10 mouse cellular contexts compared by ENCODE assay signal in genomic region chr10:127420676-127421353, GRCm38 (mm10). TPM values are rescaled to one million over a fixed set of nuclear protein-coding genes. Genes with fewer than 3 reads are reported as not detected.
DNase-seq lines count a peak whose midpoint lies in the region; ATAC-seq and TF ChIP-seq lines count a peak whose summit lies in the region.
"Had no signal": no experiment of that assay in that cellular context is flagged by ENCODE, and none has a peak within 500 bp of the region (broad histone marks: within the 10 kb centered on the region; RNA-seq: fewer than 3 reads in every experiment).

No protein-coding gene starts in this region.

- H3K9ac ChIP-seq in forebrain, embryonic 16.5 days (replicated peaks; ENCODE audit: low read depth, low read length), result peak overlapping the region; percentile 46
- H3K9ac ChIP-seq: liver, embryonic 14.5 days had no signal

- peak overlapping the region; percentile 78 for H3K27ac ChIP-seq in gastrocnemius, adult 2 months
- peak overlapping the region; percentile 66 for H3K27ac ChIP-seq in forebrain, embryonic 16.5 days (ENCODE audit: low read length)
- H3K27ac ChIP-seq: liver, embryonic 14.5 days had no signal

- no peaks in the 10 kb centered on the region for H3K9me3 ChIP-seq in forebrain, embryonic 16.5 days (ENCODE audit: control insufficient read depth, low read length)

- peaks cover 21% of the 10 kb centered on the region for H3K4me1 ChIP-seq in forebrain, embryonic 16.5 days (replicated peaks; ENCODE audit: control insufficient read depth, insufficient read depth, low read length)

- no peaks in the 10 kb centered on the region for H3K27me3 ChIP-seq in forebrain, embryonic 16.5 days (replicated peaks; ENCODE audit: control insufficient read depth, insufficient read depth, low read length)

- intact Hi-C loops in gastrocnemius, adult 2 months (cut with DNase I), result no loop called here
- intact Hi-C loops in gastrocnemius, postnatal 14 days (cut with DNase I; ENCODE audit: low total_unique reads), result no loop called here

- peak; percentile 57 for ATAC-seq in forebrain, embryonic 16.5 days
- no peak for ATAC-seq in erythroid progenitor cell, adult 5-6 weeks (replicated peaks; ENCODE audit: low FRiP score, poor library complexity, severe bottlenecking)

- H3K4me2 ChIP-seq in forebrain, embryonic 16.5 days (ENCODE audit: low read length), result peak overlapping the region; percentile 49

- WGBS in forebrain, embryonic 16.5 days, result 3% methylated on average over 9 of the region's 9 CpGs

- no peak for TF ChIP-seq CTCF in gastrocnemius, adult 2 months (IDR thresholded peaks at IDR 0.05)

- no peak for DNase-seq in gastrocnemius, adult 2 months
- DNase-seq in gastrocnemius, postnatal 14 days, result no peak
- DNase-seq in cerebellum, adult 11 months, result peak; percentile 27
- peak; percentile 7 to 32 for DNase-seq in layer of hippocampus, postnatal 36 days
- peak; percentile 58 for DNase-seq in right cerebral cortex, postnatal 25 days
- DNase-seq in adrenal gland, postnatal 14 days, result no peak

- H3K36me3 ChIP-seq in forebrain, embryonic 16.5 days (ENCODE audit: control insufficient read depth, insufficient read depth), result no peaks in the 10 kb centered on the region

- H3K4me3 ChIP-seq in gastrocnemius, adult 2 months, result peak overlapping the region; percentile 58
- H3K4me3 ChIP-seq in forebrain, embryonic 16.5 days (replicated peaks; ENCODE audit: low read length), result peak overlapping the region; percentile 34

RNA-seq across cellular contexts. Expression of gene R3hdm2, which starts 40.7 kb away (rescaled TPM):
- total RNA-seq in gastrocnemius, adult 2 months (2021), result 100 to 1,000 TPM; 118 to 153 TPM
- total RNA-seq in gastrocnemius, postnatal 14 days (2021), result 10 to 100 TPM; 84.1 to 89.2 TPM
- 37.5 and 39.7 TPM in 2 replicates for polyA plus RNA-seq in forebrain, embryonic 16.5 days (2015; fragmentation: Nextera tagmentation; extraction: Ambion mirVana)
- total RNA-seq in layer of hippocampus, postnatal 36 days (2021), result 100 to 1,000 TPM; 153 to 163 TPM
- 34.4 and 56.9 TPM in 2 replicates for total RNA-seq in erythroid progenitor cell, adult 5-6 weeks (2015; ENCODE audit: low replicate concordance)
- 22.6 and 52.5 TPM in 2 replicates for total RNA-seq in erythroid progenitor cell, adult 5-6 weeks (2017; ENCODE audit: low replicate concordance)
- total RNA-seq in adrenal gland, postnatal 14 days (2021), result 113 TPM in 2 replicates

RNA-seq across cellular contexts. Expression of gene Inhbc, which starts 50.6 kb away (rescaled TPM):
- total RNA-seq in gastrocnemius, adult 2 months (2021), result not detected
- not detected for total RNA-seq in gastrocnemius, postnatal 14 days (2021)
- polyA plus RNA-seq in forebrain, embryonic 16.5 days (2015; fragmentation: Nextera tagmentation; extraction: Ambion mirVana), result not detected in 2 replicates
- total RNA-seq in layer of hippocampus, postnatal 36 days (2021), result not detected
- total RNA-seq in erythroid progenitor cell, adult 5-6 weeks (2015; ENCODE audit: low replicate concordance), result not detected in 2 replicates
- total RNA-seq in erythroid progenitor cell, adult 5-6 weeks (2017; ENCODE audit: low replicate concordance), result not detected in 2 replicates
- total RNA-seq in adrenal gland, postnatal 14 days (2021), result 0.79 and 14.4 TPM in 2 replicates
- total RNA-seq: common myeloid progenitor, adult 5-6 weeks had no signal

Comparison
In these comparisons a context has a peak if more than half of its experiments do, and no peak if none do; other contexts are left out.
1. DNase-seq: peak in cerebellum, adult 11 months (single experiment), layer of hippocampus, postnatal 36 days (2 of 2) and right cerebral cortex, postnatal 25 days (single experiment); none in gastrocnemius, adult 2 months (single experiment), gastrocnemius, postnatal 14 days (single experiment) and adrenal gland, postnatal 14 days (single experiment).